Mouse (Mus musculus) forebrain, embryonic 10.5 days (tissue): Measurements from ENCODE around the gene 1700015G11Rik. TPM values are rescaled to one million over a fixed set of nuclear protein-coding genes. Genes with fewer than 3 reads are reported as not detected.

Experiments
- polyA plus RNA-seq: library from polyadenylated mRNA; unstranded; fragments of >200 nt; fragmentation: Nextera tagmentation; extraction: Ambion mirVana; gene quantifications from 2 replicates; pipeline ENCODE4 v1.2.1, GENCODE M21; 2016

The 1700015G11Rik gene
- polyA plus RNA-seq, 1 experiment from 2014 or later: not detected

Other genes with a start within 250 kb of the 1700015G11Rik start
- gene Gas2, start 153.7 kb downstream of the 1700015G11Rik start, polyA plus RNA-seq: 25.1 and 27.6 TPM in 2 replicates
- gene Fancf, start 153.5 kb downstream of the 1700015G11Rik start, polyA plus RNA-seq: 6.6 and 6.9 TPM in 2 replicates
- 9.2 and 9.9 TPM in 2 replicates for gene Svip, start 9.7 kb downstream of the 1700015G11Rik start, polyA plus RNA-seq